Mouse (Mus musculus): ENCODE measurements around the gene Map3k7cl. TPM values are rescaled to one million over a fixed set of nuclear protein-coding genes. Genes with fewer than 3 reads are reported as not detected.

The Map3k7cl gene
- polyA plus RNA-seq, 1 experiment from 2014 or later, result not detected

- Histone ChIP-seq H3K4me1 (no peaks in the 10 kb centered on the region), H3K4me2 (replicated peaks) (no peak overlapping the region), H3K27me3 (replicated peaks) (no peaks in the 10 kb centered on the region), H3K27ac (no peak overlapping the region), H3K9me3 (peaks cover 6% of the 10 kb centered on the region; the same call in 1 of the 2 replicates), H3K9ac (no peak overlapping the region), H3K36me3 (no peaks in the 10 kb centered on the region), H3K4me3 (no peak overlapping the region)
- 84% methylated on average over 2 of the region's 2 CpGs for WGBS
- ATAC-seq (ENCODE audit: low FRiP score, low read depth), result no peak
These were observed 71.8 kb downstream of the Map3k7cl start for GRCm38 (mm10) chr16:87624937-87625336.

- no peak for ATAC-seq (ENCODE audit: low FRiP score, low read depth)
- Histone ChIP-seq H3K9ac (no peak overlapping the region), H3K4me1 (no peaks in the 10 kb centered on the region), H3K4me3 (no peak overlapping the region), H3K9me3 (peaks cover 6% of the 10 kb centered on the region; the same call in 1 of the 2 replicates), H3K4me2 (replicated peaks) (no peak overlapping the region), H3K27me3 (replicated peaks) (no peaks in the 10 kb centered on the region), H3K27ac (no peak overlapping the region), H3K36me3 (no peaks in the 10 kb centered on the region)
- 76% methylated on average over 3 of the region's 3 CpGs for WGBS
These were observed 72.2 kb downstream of the Map3k7cl start for GRCm38 (mm10) chr16:87625341-87625740.

GRCm38 (mm10) chr16:87625816-87626215, 72.7 kb downstream of the Map3k7cl start:
- WGBS, result 92% methylated on average over 8 of the region's 8 CpGs

DNA sequence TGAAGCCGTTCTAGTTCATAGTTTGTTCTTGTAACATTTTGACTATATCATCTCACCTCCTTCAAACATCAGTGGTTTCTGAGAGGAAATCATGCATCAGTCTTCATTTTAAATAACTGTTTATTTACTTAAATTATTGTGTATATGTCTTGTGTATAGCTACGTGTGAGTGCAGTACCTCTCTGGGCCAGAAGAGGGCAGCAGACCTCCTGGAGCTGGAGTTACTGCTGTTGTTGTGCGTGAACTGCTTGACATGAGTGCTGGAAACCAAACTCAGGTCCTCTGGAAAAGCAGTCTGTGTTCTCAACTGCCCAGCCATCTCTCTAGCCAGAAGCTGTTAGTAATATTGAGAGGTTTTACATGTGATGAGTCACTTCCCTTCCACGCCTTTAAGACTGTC, 73.6 kb downstream of the Map3k7cl start:
- Histone ChIP-seq H3K9ac (no peak overlapping the region), H3K36me3 (no peaks in the 10 kb centered on the region), H3K27me3 (replicated peaks) (no peaks in the 10 kb centered on the region), H3K4me2 (replicated peaks) (no peak overlapping the region), H3K4me3 (no peak overlapping the region), H3K4me1 (no peaks in the 10 kb centered on the region), H3K9me3 (peaks cover 6% of the 10 kb centered on the region; the same call in 1 of the 2 replicates), H3K27ac (no peak overlapping the region)
- WGBS, result 92% methylated on average over 4 of the region's 4 CpGs
- no peak for ATAC-seq (ENCODE audit: low FRiP score, low read depth)

More at GRCm38 (mm10) chr16:87625816-87626215, 72.7 kb downstream of the Map3k7cl start:
- Histone ChIP-seq H3K4me2 (replicated peaks) (no peak overlapping the region), H3K4me1 (no peaks in the 10 kb centered on the region), H3K27me3 (replicated peaks) (no peaks in the 10 kb centered on the region), H3K9ac (no peak overlapping the region), H3K27ac (no peak overlapping the region), H3K4me3 (no peak overlapping the region), H3K9me3 (peaks cover 6% of the 10 kb centered on the region; the same call in 1 of the 2 replicates), H3K36me3 (no peaks in the 10 kb centered on the region)
- no peak for ATAC-seq (ENCODE audit: low FRiP score, low read depth)

- Histone ChIP-seq H3K27ac (no peak overlapping the region), H3K4me1 (no peaks in the 10 kb centered on the region), H3K9ac (no peak overlapping the region), H3K27me3 (replicated peaks) (no peaks in the 10 kb centered on the region), H3K9me3 (no peaks in the 10 kb centered on the region), H3K4me2 (replicated peaks) (no peak overlapping the region), H3K4me3 (no peak overlapping the region), H3K36me3 (no peaks in the 10 kb centered on the region)
- ATAC-seq (ENCODE audit: low FRiP score, low read depth), result no peak
These were observed 81.6 kb downstream of the Map3k7cl start for GRCm38 (mm10) chr16:87634709-87635108.

DNA sequence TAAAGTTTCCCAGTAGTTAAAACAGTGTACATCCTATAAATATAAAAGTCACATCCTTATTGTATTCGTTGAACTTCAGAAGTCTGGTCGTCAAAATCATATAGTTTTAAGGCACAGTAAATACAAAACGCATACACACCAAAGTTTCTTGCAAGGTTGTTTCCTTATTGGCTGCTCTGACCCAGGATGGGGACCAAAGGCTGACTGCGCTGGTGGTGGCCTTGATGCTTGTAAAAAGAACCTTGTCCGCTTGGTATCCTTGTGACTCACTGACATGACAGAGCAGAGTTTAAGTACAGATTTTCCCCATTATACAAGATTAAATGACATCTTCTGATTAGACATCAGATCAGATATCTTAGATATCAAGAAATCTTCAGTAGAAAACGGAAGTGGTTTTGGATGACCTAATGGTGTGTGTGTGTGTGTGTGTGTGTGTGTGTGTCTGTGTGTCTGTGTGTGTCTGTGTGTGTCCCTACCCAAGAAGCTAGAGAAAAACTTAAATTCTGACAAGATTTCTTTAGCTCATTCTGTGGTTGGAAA, 82.2 kb downstream of the Map3k7cl start:
- H3K27ac ChIP-seq, result no peak overlapping the region
- H3K27me3 ChIP-seq (replicated peaks), result no peaks in the 10 kb centered on the region
- ATAC-seq (ENCODE audit: low FRiP score, low read depth), result no peak
- no peak overlapping the region for H3K4me3 ChIP-seq
- H3K9ac ChIP-seq, result no peak overlapping the region
- no peaks in the 10 kb centered on the region for H3K9me3 ChIP-seq
- WGBS, result 91% methylated on average over 6 of the region's 6 CpGs
- H3K4me2 ChIP-seq (replicated peaks), result no peak overlapping the region
- H3K36me3 ChIP-seq, result no peaks in the 10 kb centered on the region
- H3K4me1 ChIP-seq, result no peaks in the 10 kb centered on the region

GRCm38 (mm10) chr16:87635841-87636240, 82.7 kb downstream of the Map3k7cl start:
- H3K27ac ChIP-seq, result no peak overlapping the region
- WGBS, result 75% methylated on average over 4 of the region's 4 CpGs
- H3K9me3 ChIP-seq, result no peaks in the 10 kb centered on the region
- no peak overlapping the region for H3K4me2 ChIP-seq (replicated peaks)
- H3K27me3 ChIP-seq (replicated peaks), result no peaks in the 10 kb centered on the region
- no peak overlapping the region for H3K4me3 ChIP-seq
- no peaks in the 10 kb centered on the region for H3K36me3 ChIP-seq
- no peaks in the 10 kb centered on the region for H3K4me1 ChIP-seq
- no peak overlapping the region for H3K9ac ChIP-seq
- ATAC-seq (ENCODE audit: low FRiP score, low read depth), result no peak

DNA sequence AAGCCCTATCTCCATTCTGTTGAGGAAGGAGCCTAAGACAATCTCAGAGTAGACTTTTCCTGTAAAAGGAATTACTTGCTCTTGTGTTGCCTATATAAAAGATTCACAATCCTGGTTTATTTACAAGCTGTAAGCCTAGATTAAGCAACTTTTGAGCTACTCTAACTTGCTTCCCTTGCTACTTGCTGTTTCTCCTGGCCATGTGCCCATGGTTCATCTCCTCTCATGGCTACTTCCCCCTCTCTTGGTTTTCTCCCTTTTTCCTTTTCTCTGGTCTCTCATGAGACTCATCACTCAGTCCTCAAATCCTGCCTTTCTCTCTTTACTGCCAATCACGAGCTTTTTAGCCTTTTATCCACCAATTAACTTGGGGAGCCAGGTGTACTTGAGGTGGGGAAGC, 85.0 kb downstream of the Map3k7cl start:
- Histone ChIP-seq H3K4me1 (no peaks in the 10 kb centered on the region), H3K9me3 (no peaks in the 10 kb centered on the region), H3K36me3 (no peaks in the 10 kb centered on the region), H3K27me3 (replicated peaks) (no peaks in the 10 kb centered on the region), H3K4me3 (no peak overlapping the region), H3K9ac (no peak overlapping the region), H3K4me2 (replicated peaks) (no peak overlapping the region), H3K27ac (no peak overlapping the region)
- ATAC-seq (ENCODE audit: low FRiP score, low read depth), result no peak
- WGBS, result 37% methylated on average over 1 of the region's 1 CpGs

DNA sequence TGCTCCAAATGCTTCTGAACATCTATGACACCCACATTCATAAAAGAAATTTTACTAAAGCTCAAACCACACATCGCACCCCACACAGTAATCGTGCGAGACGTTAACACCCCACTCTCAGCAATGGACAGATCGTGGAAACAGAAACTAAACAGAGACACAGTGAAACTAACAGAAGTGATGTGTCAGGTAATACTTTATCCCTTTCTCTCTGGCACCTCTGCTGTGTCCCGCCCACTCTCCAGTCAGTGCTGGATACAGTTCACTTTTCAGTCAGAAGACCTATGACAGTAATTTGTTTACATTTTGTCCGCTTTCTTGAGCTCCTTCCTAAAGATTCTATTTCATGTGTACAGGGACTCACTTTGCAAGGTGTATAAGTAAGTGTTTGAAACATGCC, 89.1 kb downstream of the Map3k7cl start:
- Histone ChIP-seq H3K4me1 (no peaks in the 10 kb centered on the region), H3K36me3 (no peaks in the 10 kb centered on the region), H3K27ac (no peak overlapping the region), H3K9me3 (no peaks in the 10 kb centered on the region), H3K4me3 (no peak overlapping the region), H3K9ac (no peak overlapping the region), H3K4me2 (replicated peaks) (no peak overlapping the region), H3K27me3 (replicated peaks) (no peaks in the 10 kb centered on the region)
- no peak for ATAC-seq (ENCODE audit: low FRiP score, low read depth)
- WGBS, result 94% methylated on average over 7 of the region's 7 CpGs

DNA sequence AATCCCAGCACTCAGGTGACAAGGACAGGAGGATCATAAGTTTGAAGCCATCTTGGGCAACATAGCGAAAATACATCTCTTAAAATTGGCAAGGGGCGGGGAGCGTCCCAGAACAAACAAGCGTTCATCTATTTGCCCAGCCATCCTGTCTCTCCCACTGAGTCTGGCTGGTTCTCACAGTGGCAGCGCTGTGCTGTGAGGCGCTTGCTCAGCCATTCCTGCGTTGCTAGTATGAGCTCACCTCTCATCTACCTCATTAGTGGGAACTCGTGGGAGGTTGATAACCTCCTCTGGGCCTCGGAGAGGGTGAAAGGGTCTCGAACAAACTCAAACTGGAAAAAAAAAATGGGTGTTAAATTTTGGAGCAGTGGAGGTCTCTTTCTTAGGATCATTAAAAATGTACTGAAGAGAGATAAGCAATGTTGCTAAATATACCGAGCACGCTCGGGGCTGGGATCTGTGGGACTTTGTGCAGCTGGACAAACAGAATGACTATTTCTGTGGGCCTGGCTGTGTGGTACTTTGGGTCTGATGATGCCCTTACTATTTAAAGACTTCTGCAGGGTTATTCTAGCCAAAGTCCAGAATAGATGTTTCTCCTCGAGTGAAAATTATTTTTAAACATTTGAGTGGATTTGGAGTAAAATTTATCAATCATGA, 91.1 kb downstream of the Map3k7cl start:
- Histone ChIP-seq H3K9me3 (no peaks in the 10 kb centered on the region), H3K9ac (no peak overlapping the region), H3K4me3 (no peak overlapping the region), H3K4me2 (replicated peaks) (no peak overlapping the region), H3K36me3 (no peaks in the 10 kb centered on the region), H3K27ac (no peak overlapping the region), H3K4me1 (no peaks in the 10 kb centered on the region), H3K27me3 (replicated peaks) (no peaks in the 10 kb centered on the region)
- WGBS, result 80% methylated on average over 14 of the region's 14 CpGs
- no peak for ATAC-seq (ENCODE audit: low FRiP score, low read depth)

Other genes with a start within 250 kb of the Map3k7cl start
- gene N6amt1, start 199.1 kb upstream of the Map3k7cl start, polyA plus RNA-seq (2016; fragmentation: Nextera tagmentation; extraction: Ambion mirVana), result 16.5 and 18.8 TPM in 2 replicates
- gene Ltn1, start 120.7 kb upstream of the Map3k7cl start, polyA plus RNA-seq (2016; fragmentation: Nextera tagmentation; extraction: Ambion mirVana), result 28.7 and 29.5 TPM in 2 replicates
- 12.9 and 13.5 TPM in 2 replicates for gene Rwdd2b, start 112.8 kb upstream of the Map3k7cl start, polyA plus RNA-seq (2016; fragmentation: Nextera tagmentation; extraction: Ambion mirVana)
- gene Usp16, start 98.6 kb upstream of the Map3k7cl start, polyA plus RNA-seq (2016; fragmentation: Nextera tagmentation; extraction: Ambion mirVana), result 46.3 and 48.7 TPM in 2 replicates
- gene Cct8, start 57.5 kb upstream of the Map3k7cl start, polyA plus RNA-seq (2016; fragmentation: Nextera tagmentation; extraction: Ambion mirVana), result 499 and 510 TPM in 2 replicates
- gene Bach1, start 145.6 kb downstream of the Map3k7cl start, polyA plus RNA-seq (2016; fragmentation: Nextera tagmentation; extraction: Ambion mirVana), result 23.4 and 24.6 TPM in 2 replicates

All from neural tube, embryonic 12.5 days (tissue).